Mouse (Mus musculus): ENCODE results near the gene Aoc3. TPM values are rescaled to one million over a fixed set of nuclear protein-coding genes. Genes with fewer than 3 reads are reported as not detected.
"Not testable (repeated sequence)": the region's sequence is repeated elsewhere in the genome, so short reads cannot be mapped to it uniquely, and the experiment has no call there.

The Aoc3 gene
- total RNA-seq, 2 experiments from 2014 or later: 1.8 to 2.9 TPM

DNA sequence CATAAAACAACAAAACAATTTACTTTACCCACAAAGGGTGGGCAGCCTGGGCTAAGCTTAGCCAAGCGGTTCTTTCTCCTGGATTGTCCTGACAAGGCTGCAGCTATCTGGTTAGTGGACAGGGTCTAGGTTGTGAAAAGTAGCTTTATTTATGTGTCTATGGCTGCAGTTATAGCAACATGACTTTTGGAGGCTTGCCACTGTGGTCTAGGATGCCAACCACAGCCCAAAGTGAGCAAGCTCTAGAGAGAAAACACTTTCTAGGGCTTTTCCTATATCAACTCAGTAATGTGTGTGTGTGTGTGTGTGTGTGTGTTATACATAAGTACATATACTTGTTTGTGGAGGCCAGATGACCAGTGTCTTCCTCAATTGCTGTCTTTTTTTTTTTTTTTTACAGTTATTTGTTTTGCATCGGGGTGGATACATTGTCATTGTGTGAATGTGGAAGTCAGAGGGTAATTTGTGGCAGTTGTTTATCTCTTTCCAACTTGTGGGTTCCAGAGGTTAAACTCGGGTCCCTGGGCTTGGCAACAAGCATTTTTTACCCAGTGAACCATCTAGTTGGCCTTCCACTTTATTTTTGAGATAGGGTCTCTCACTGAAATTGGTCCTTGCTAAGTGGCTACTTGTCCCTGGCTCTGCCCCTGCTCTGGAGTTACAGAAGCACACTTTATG is 27.2 kb downstream of the Aoc3 start:
- no peak for DNase-seq (ENCODE audit: low spot score in 2 of 2)
- intact Hi-C loops (cut with DNase I): no loop called here

DNA sequence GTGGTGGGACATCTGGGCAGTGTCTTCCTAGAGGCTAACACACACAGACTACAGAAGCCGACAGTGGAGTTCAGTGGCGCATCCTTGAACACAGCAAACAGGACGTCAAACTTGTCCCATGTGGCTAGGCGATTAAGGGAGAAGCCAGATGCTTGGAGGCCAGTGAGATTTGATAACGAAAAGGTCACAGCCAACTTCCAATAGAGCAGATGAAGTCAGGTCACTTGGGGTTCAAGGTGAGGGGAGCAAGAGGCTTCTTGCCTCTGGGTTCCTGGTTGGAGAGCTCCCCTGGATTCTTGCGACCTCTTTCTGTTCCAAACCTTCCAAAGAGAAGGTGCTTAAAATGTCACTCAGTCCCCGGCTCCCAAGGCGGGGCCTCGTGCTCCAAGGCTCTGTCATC is 29.4 kb downstream of the Aoc3 start:
- DNase-seq (ENCODE audit: low spot score in 2 of 2): no peak
- intact Hi-C loops (cut with DNase I): no loop called here

DNA sequence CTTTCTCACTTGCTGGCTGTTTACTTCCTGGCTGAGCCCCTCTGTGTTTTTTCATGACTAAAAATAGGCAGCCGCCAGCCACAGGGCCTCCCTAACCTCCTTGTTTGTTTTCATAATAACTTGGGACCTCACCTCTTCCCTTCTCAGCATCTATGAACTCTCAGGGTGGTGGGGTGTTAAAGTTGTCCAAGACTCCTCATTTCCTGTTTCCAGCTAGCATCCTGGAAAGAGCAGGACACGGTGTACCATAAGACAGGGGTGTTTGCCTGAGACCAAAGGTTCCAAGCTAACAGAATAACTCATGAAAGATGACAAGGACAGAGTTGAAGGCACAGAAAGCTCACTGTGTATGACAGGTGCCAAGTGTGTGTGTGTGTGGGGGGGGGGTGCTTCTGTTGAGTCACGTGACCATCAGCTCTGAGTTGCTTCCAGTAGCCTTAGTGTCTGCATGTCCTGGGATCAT is 30.3 kb downstream of the Aoc3 start:
- DNase-seq (ENCODE audit: low spot score in 2 of 2): no peak
- intact Hi-C loops (cut with DNase I): no loop called here

DNA sequence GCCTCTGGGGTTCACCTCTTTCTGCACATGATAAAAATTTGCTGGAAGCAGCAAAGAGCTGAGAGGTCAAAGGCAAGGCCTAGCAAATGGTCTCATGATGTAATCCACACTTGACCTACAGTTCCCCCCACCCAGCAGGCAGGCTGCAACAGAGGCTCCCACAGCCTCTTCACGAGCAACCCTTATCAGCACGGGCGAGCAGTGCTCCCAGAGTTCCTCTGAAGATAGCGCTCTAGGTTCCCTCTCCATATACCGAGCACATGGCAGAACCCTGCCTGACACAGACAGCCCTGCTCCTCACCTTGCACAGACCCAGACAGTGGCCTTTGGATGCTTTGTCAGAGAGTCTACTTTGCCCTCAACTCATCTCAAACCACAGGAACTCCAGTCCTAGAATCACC is 34.1 kb downstream of the Aoc3 start:
- intact Hi-C loops (cut with DNase I): no loop called here
- DNase-seq (ENCODE audit: low spot score in 2 of 2): no peak

DNA sequence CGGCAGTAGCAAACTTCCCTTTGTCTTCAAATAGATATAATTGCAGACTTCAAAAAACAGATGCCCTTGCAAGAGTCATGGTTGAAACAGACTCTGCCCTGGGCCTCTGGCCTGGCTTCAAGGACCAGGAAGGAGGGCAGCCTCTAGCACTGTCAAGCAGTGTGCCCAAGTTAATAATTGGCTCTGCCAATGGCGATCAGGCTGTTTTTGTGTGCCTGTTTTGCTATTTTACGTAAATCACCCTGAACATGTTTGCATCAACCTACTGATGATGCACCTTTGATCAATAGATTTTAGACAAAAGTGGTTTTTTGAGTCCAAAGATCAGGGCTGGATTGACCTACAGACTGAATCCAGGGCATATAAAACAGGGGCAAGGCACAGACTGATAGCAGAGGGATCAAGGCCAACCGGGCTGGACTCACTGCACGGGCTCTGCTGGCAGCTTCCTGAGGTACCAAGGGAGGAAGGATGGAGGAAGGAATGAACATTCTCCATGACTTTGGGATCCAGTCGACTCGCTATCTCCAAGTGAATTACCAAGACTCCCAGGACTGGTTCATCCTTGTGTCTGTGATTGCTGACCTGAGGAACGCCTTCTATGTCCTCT is 37.0 kb downstream of the Aoc3 start, which contains the start of gene G6pc:
Gene G6pc, plus strand, starts transcription at position 236 of the 610 bp plus-strand sequence.
- intact Hi-C loops (cut with DNase I): no loop called here
- no peak for DNase-seq (ENCODE audit: low spot score in 2 of 2)

DNA sequence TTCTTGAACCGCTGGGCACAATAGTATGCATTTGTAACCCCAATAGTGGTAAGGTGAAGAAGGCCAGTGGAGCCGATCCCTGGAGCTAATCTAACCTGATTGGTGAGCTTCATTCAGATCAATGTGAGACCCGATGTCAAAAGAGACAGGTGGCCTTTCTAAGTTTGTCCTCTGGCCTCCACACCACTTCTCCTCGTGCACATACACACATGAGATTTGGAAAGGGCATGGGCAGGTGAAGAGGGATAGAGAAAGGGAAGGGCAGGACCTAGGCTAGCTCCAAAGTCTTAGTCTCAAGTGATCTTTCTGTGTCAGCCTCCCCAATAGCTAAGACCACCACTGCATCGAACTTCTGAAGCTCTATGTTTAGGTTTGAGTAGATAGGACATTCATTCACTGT is 39.7 kb downstream of the Aoc3 start:
- intact Hi-C loops (cut with DNase I): no loop called here

DNA sequence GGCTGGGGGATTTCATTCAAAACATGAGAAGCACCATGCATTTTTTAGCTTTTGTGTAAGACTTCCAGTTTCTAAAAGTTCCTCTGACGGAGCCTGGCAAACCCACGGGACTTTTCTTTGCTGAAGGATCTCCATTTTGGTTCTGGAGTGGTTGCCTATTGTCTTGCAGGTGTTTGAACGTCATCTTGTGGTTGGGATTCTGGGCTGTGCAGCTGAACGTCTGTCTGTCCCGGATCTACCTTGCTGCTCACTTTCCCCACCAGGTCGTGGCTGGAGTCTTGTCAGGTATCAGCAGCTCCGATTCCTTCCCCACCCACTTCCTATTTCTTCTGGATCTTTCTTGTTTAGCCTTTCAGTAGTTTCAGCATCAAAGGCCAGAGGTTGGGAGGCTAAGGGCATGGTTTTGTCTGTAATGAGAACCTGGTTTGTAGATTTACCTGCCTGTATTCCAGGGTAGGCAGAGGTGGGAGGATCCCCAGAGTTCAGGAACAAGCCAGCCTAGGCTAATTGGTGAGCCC is 44.1 kb downstream of the Aoc3 start:
- no peak for DNase-seq (ENCODE audit: low spot score in 2 of 2)
- intact Hi-C loops (cut with DNase I): no loop called here

More for the DNA sequence above, 39.7 kb downstream of the Aoc3 start:
- DNase-seq (ENCODE audit: low spot score in 2 of 2): no peak

DNA sequence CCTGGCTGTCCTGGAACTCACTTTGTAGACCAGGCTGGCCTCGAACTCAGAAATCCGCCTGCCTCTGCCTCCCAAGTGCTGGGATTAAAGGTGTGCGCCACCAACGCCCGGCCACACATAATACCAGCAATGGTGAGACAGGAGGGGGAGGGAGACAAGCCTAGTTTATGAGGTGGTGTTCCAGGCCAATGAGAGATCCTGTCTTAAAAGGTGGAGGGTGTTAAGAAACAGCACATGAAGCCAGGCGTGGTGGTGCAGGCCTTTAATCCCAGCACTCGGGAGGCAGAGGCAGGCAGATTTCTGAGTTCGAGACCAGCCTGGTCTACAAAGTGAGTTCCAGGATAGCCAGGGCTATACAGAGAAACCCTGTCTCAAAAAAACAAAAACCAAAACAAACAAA is 47.8 kb downstream of the Aoc3 start:
- DNase-seq (ENCODE audit: low spot score in 2 of 2); intact Hi-C loops (cut with DNase I): not testable (repeated sequence)

DNA sequence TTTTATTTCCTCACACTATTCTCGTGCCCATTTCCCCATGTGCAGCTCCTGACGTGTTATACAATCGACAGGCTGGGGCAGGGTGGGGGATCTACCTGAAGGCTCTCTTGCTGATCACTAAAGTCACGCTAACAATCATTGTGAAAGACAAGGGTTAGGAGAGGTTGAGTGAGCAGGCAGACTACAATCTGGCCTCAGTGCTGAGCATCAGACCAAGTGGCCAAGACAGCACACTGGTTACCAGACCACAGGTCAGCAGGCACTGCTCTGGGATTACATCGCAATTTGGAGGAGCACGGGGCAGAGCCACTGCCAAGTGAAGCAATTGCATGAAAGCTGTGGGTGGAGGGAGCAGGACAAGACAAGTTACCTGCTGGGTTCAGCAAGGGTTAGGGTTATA is 48.5 kb downstream of the Aoc3 start:
- intact Hi-C loops (cut with DNase I): no loop called here
- DNase-seq (ENCODE audit: low spot score in 2 of 2): no peak

DNA sequence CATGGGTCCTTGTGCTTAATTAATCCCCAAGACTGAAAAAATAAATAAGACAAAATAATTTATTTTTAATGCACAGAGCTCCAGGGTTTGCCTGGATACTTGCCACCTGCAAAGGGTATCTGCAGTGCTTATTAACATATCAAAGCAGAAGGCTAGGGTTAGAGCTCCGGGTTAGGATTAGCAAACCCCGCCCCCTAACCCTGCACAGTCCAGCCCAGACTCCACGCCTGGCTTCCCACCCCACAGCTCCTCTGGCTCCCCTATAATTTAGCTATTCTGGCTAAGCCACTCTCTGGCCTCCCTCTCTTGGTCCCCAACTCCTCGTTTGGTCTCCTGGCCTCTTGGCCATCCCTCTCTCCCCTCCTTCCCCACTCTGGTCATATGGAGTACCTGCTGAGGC is 51.4 kb downstream of the Aoc3 start:
- intact Hi-C loops (cut with DNase I): no loop called here
- no peak for DNase-seq (ENCODE audit: low spot score in 2 of 2)

Small RNAs within 50 kb of the gene (microRNA-seq; reads per million reads assigned to microRNA genes)
- gene Gm25593: 0 reads per million in 2 experiments

Other genes with a start within 250 kb of the Aoc3 start
- 10 to 100 TPM; 31.1 to 32.0 TPM for gene Coasy, start 248.0 kb upstream of the Aoc3 start, total RNA-seq (2021)
- 10 to 100 TPM; 44.9 to 49.9 TPM for gene Mlx, start 243.3 kb upstream of the Aoc3 start, total RNA-seq (2021)
- 1 to 10 TPM; 3.7 to 4.0 TPM for gene Psmc3ip, start 235.2 kb upstream of the Aoc3 start, total RNA-seq (2021)
- gene Retreg3, start 210.7 kb upstream of the Aoc3 start, total RNA-seq (2021): 10 to 100 TPM; 53.9 to 58.8 TPM
- gene Tubg1, start 210.7 kb upstream of the Aoc3 start, total RNA-seq (2021): 10 to 100 TPM; 52.1 to 52.7 TPM
- 10 to 100 TPM; 49.0 to 49.5 TPM for gene Tubg2, start 174.7 kb upstream of the Aoc3 start, total RNA-seq (2021)
- gene Cntnap1, start 160.1 kb upstream of the Aoc3 start, total RNA-seq (2021): 100 to 1,000 TPM; 124 to 128 TPM
- gene Plekhh3, start 159.3 kb upstream of the Aoc3 start, total RNA-seq (2021): 10 to 100 TPM in 1 of 2 experiments, 1 to 10 TPM in 1; 7.7 to 10.2 TPM
- gene Ccr10, start 155.2 kb upstream of the Aoc3 start, total RNA-seq (2021): under 1 TPM; 0.19 to 0.26 TPM
- gene Ezh1, start 104.1 kb upstream of the Aoc3 start, total RNA-seq (2021): 10 to 100 TPM; 32.4 TPM
- gene Ramp2, start 84.6 kb upstream of the Aoc3 start, total RNA-seq (2021): 10 to 100 TPM; 40.4 to 44.7 TPM
- 10 to 100 TPM; 74.6 to 86.7 TPM for gene Vps25, start 76.9 kb upstream of the Aoc3 start, total RNA-seq (2021)
- gene Wnk4, start 70.0 kb upstream of the Aoc3 start, total RNA-seq (2021): 1 to 10 TPM; 4.7 to 5.7 TPM
- under 1 TPM; 0.27 to 0.59 TPM for gene Cntd1, start 51.6 kb upstream of the Aoc3 start, total RNA-seq (2021)
- gene Coa3, start 51.5 kb upstream of the Aoc3 start, total RNA-seq (2021): 100 to 1,000 TPM in 1 of 2 experiments, 10 to 100 TPM in 1; 97.6 to 101 TPM
- gene Becn1, start 28.3 kb upstream of the Aoc3 start, total RNA-seq (2021): 100 to 1,000 TPM; 198 to 207 TPM
- 100 to 1,000 TPM in 1 of 2 experiments, 10 to 100 TPM in 1; 99.8 to 111 TPM for gene Psme3, start 14.4 kb upstream of the Aoc3 start, total RNA-seq (2021)
- gene Aoc2, start 5.5 kb upstream of the Aoc3 start, total RNA-seq (2021): 1 to 10 TPM; 3.4 to 5.4 TPM
- gene G6pc, start 37.0 kb downstream of the Aoc3 start, total RNA-seq (2021): not detected
- gene Aarsd1, start 87.0 kb downstream of the Aoc3 start, total RNA-seq (2021): 10 to 100 TPM; 33.4 to 42.2 TPM
- 1 to 10 TPM; 4.5 to 9.7 TPM for gene Gm27029, start 94.2 kb downstream of the Aoc3 start, total RNA-seq (2021)
- gene Rundc1, start 94.5 kb downstream of the Aoc3 start, total RNA-seq (2021): 10 to 100 TPM; 31.1 to 32.6 TPM
- 1 to 10 TPM; 2.8 to 5.7 TPM for gene Ptges3l, start 94.7 kb downstream of the Aoc3 start, total RNA-seq (2021)
- gene Rpl27, start 111.7 kb downstream of the Aoc3 start, total RNA-seq (2021): 10 to 100 TPM; 41.0 to 43.6 TPM
- 1 to 10 TPM in 1 of 2 experiments, under 1 TPM in 1; 0.97 to 2.6 TPM for gene Ifi35, start 117.8 kb downstream of the Aoc3 start, total RNA-seq (2021)
- gene Rnd2, start 134.4 kb downstream of the Aoc3 start, total RNA-seq (2021): 100 to 1,000 TPM; 148 to 154 TPM
- gene Vat1, start 135.6 kb downstream of the Aoc3 start, total RNA-seq (2021): 10 to 100 TPM; 36.4 to 44.8 TPM
- gene Brca1, start 221.3 kb downstream of the Aoc3 start, total RNA-seq (2021): 1 to 10 TPM; 1.4 to 2.0 TPM
- 100 to 1,000 TPM; 115 to 116 TPM for gene Nbr1, start 221.5 kb downstream of the Aoc3 start, total RNA-seq (2021)